ENCODE assay signal across 8 mouse cellular contexts in the genomic region with DNA sequence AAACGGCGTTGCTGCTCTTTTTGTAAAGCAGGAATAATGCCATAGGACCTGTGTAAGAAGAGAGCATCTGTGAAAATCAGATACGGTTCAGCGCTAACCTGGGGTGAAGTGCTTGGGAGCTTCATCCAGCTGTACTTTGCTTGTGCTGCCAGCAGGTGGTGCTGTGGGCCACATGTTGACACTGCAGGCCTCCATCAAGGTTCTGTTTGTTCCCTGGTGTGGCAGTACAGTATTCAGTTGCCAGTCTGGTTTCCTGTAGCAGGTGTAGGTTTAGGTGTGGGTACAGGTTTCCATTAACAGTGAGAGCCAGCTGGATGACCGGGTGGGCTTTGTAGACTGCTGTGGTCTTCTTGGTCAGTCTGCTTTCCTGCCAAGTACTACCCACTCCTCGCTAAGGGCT. TPM values are rescaled to one million over a fixed set of nuclear protein-coding genes. Genes with fewer than 3 reads are reported as not detected.
DNase-seq lines count a peak whose midpoint lies in the region; ATAC-seq and TF ChIP-seq lines count a peak whose summit lies in the region.
"Had no signal": no experiment of that assay in that cellular context is flagged by ENCODE, and none has a peak within 500 bp of the region (broad histone marks: within the 10 kb centered on the region; RNA-seq: fewer than 3 reads in every experiment).

No protein-coding gene starts in this region.

- peak; percentile 80 for DNase-seq in adrenal gland, adult 2 months
- peak; percentile 74 for DNase-seq in embryo, embryonic 11 days
- peak; percentile 49 to 72 for DNase-seq in gastrocnemius, postnatal 4 days (ENCODE audit: low spot score in 2 of 2)
- DNase-seq in kidney, adult 18-20 months = peak; percentile 73
- peak; percentile 73 for DNase-seq in left cerebral cortex, postnatal 4 days
- peak; percentile 47 to 76 for DNase-seq in spleen, adult 2 months (ENCODE audit: low read depth in 1 of 2, low spot score in 2 of 2)

- no peak overlapping the region for H3K4me3 ChIP-seq in midbrain, embryonic 13.5 days (replicated peaks)
- H3K4me3 ChIP-seq in spleen, adult 2 months (ENCODE audit: extremely low read depth, insufficient read depth, insufficient read length) = no peak overlapping the region
- H3K4me3 ChIP-seq: myocyte had no signal

- intact Hi-C loops in left cerebral cortex, postnatal 4 days (cut with DNase I) = loop anchor here (1.0 kb wide), 1 partner anchor 379 kb away; no protein-coding TSS in a partner anchor

- no peak overlapping the region for H3K9ac ChIP-seq in midbrain, embryonic 13.5 days (replicated peaks)

- no peak overlapping the region for H3K27ac ChIP-seq in midbrain, embryonic 13.5 days
- H3K27ac ChIP-seq in spleen, adult 2 months (ENCODE audit: insufficient read depth, low read length) = no peak overlapping the region

- ATAC-seq in midbrain, embryonic 13.5 days = peak; percentile 73

- H3K36me3 ChIP-seq in midbrain, embryonic 13.5 days = peaks cover 17% of the 10 kb centered on the region
- H3K36me3 ChIP-seq in spleen, adult 2 months (ENCODE audit: control insufficient read depth, insufficient read depth, low read length) = peaks cover 7% of the 10 kb centered on the region; the same call in 1 of the 2 replicates

- TF ChIP-seq CTCF in spleen, adult 2 months (IDR thresholded peaks at IDR 0.05; ENCODE audit: extremely low read depth, insufficient read depth, insufficient read length, insufficient replicate concordance) = peak; percentile 88

- no peak for TF ChIP-seq POLR2A in spleen, adult 2 months (IDR thresholded peaks at IDR 0.05; ENCODE audit: low read depth, low read length)

- H3K9me3 ChIP-seq in midbrain, embryonic 13.5 days = no peaks in the 10 kb centered on the region

- no peaks in the 10 kb centered on the region for H3K27me3 ChIP-seq in midbrain, embryonic 13.5 days
- no peaks in the 10 kb centered on the region for H3K27me3 ChIP-seq in spleen, adult 2 months (ENCODE audit: control insufficient read depth, insufficient read depth, low read length)

- 47% methylated on average over 6 of the region's 6 CpGs for WGBS in midbrain, embryonic 13.5 days
- 53% methylated on average over 6 of the region's 6 CpGs for WGBS in spleen, adult 2 months

- H3K4me2 ChIP-seq in midbrain, embryonic 13.5 days (replicated peaks) = no peak overlapping the region

- H3K4me1 ChIP-seq in midbrain, embryonic 13.5 days (replicated peaks) = no peaks in the 10 kb centered on the region
- no peaks in the 10 kb centered on the region for H3K4me1 ChIP-seq in spleen, adult 2 months (ENCODE audit: control insufficient read depth, insufficient read depth, insufficient read length)

RNA-seq across cellular contexts. Expression of a gene that starts 8.5 kb away (rescaled TPM):
- total RNA-seq in adrenal gland, adult 2 months (2021) = 10 to 100 TPM; 41.9 to 46.2 TPM
- 3.0 and 3.7 TPM in 2 replicates for polyA plus RNA-seq in adrenal gland, adult 2 months (2012; rRNA removed)
- 10 to 100 TPM; 18.7 to 19.7 TPM for total RNA-seq in gastrocnemius, postnatal 4 days (2021)
- total RNA-seq in left cerebral cortex, postnatal 4 days (2021) = 10 to 100 TPM; 15.5 to 17.9 TPM
- 27.0 and 27.4 TPM in 2 replicates for polyA plus RNA-seq in midbrain, embryonic 13.5 days (2015; fragmentation: Nextera tagmentation; extraction: Ambion mirVana)
- polyA plus RNA-seq in spleen, adult 2 months (2012; rRNA removed) = 2.7 and 3.7 TPM in 2 replicates
